In the genomic region with DNA sequence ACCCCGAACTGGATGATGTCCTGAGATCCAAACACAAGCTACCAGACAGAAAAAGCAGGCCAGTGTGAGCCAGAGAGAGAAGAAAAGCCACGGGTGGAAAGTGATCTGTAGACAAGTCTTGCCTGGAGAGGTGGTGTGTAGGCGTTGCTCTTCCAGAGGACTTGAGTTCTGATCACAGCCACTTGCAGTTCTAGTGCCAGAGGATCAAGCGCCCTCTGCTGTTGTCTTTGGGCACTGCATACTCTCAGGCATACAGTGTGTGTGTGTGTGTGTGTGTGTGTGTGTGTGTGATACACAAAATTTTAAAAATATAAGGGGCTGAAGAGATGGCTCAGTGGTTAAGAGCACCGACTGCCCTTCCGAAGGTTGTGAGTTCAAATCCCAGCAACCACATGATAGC, we compare ENCODE assay signal across 10 mouse cellular contexts. TPM values are rescaled to one million over a fixed set of nuclear protein-coding genes. Genes with fewer than 3 reads are reported as not detected.
A peak's percentile ranks its signal among the peaks of the same experiment; 100 is the strongest.
DNase-seq lines count a peak whose midpoint lies in the region; ATAC-seq and TF ChIP-seq lines count a peak whose summit lies in the region.
"Had no signal": no experiment of that assay in that cellular context is flagged by ENCODE, and none has a peak within 500 bp of the region (broad histone marks: within the 10 kb centered on the region; RNA-seq: fewer than 3 reads in every experiment).

No protein-coding gene starts in this region.

- no peak for DNase-seq in heart, postnatal 0 days (ENCODE audit: low spot score)
- no peak for DNase-seq in heart, adult 18-20 months
- peak; percentile 34 to 59 for DNase-seq in spleen, postnatal 10 days (ENCODE audit: low spot score in 2 of 2)
- DNase-seq in spleen, adult 18-20 months: no peak
- DNase-seq in forelimb bud, embryonic 11.5 days (ENCODE audit: low read depth, low spot score): peak; percentile 29
- peak; percentile 68 for DNase-seq in thymus, postnatal 4 days
- DNase-seq in right cerebral cortex, postnatal 10 days (ENCODE audit: low spot score in 2 of 2): no peak
- DNase-seq in adrenal gland, postnatal 25 days: no peak

- no peak for TF ChIP-seq EP300 in heart, postnatal 0 days (IDR thresholded peaks at IDR 0.05; ENCODE audit: low read depth)

- H3K4me3 ChIP-seq in heart, postnatal 0 days (ENCODE audit: low read depth, low read length): no peak overlapping the region

- peak; percentile 41 for TF ChIP-seq CTCF in heart, postnatal 0 days (IDR thresholded peaks at IDR 0.05; ENCODE audit: low read depth)

- H3K36me3 ChIP-seq in heart, postnatal 0 days (replicated peaks; ENCODE audit: control insufficient read depth, insufficient read depth, low read length): no peaks in the 10 kb centered on the region

- H3K4me2 ChIP-seq in heart, postnatal 0 days (ENCODE audit: low read depth, low read length): no peak overlapping the region

- no peak overlapping the region for H3K27ac ChIP-seq in heart, postnatal 0 days (ENCODE audit: low read depth)

- peaks cover 24% of the 10 kb centered on the region for H3K4me1 ChIP-seq in heart, postnatal 0 days (ENCODE audit: control insufficient read depth, insufficient read depth)

- H3K9me3 ChIP-seq in heart, postnatal 0 days (replicated peaks; ENCODE audit: control insufficient read depth, low read length): no peaks in the 10 kb centered on the region

- WGBS in heart, postnatal 0 days: 91% methylated on average over 6 of the region's 6 CpGs

- no peaks in the 10 kb centered on the region for H3K27me3 ChIP-seq in heart, postnatal 0 days (ENCODE audit: control insufficient read depth, insufficient read depth, low read length)

- ATAC-seq in heart, postnatal 0 days (ENCODE audit: insufficient read depth, low read depth): no peak

- no peak overlapping the region for H3K9ac ChIP-seq in heart, postnatal 0 days (replicated peaks; ENCODE audit: low read depth, low read length)

RNA-seq across cellular contexts. Expression of gene 1700016D06Rik, which starts 11.4 kb away (rescaled TPM):
- total RNA-seq in heart, postnatal 0 days (2014; rRNA removed; ENCODE audit: low replicate concordance): not detected in 2 replicates
- polyA plus RNA-seq in heart, postnatal 0 days (2015; fragmentation: Nextera tagmentation; extraction: Ambion mirVana): not detected in 2 replicates
- total RNA-seq in heart, adult 18-20 months (2021): not detected
- total RNA-seq in adrenal gland, postnatal 25 days (2021): not detected in 2 replicates
- polyA plus RNA-seq: heart, embryonic 14.5 days; limb, embryonic 14.5 days had no signal

RNA-seq across cellular contexts. Expression of gene Arhgef7, which starts 15.3 kb away (rescaled TPM):
- total RNA-seq in heart, postnatal 0 days (2014; rRNA removed; ENCODE audit: low replicate concordance): 77.1 TPM in 2 replicates
- polyA plus RNA-seq in heart, postnatal 0 days (2015; fragmentation: Nextera tagmentation; extraction: Ambion mirVana): 43.7 and 49.2 TPM in 2 replicates
- 100 to 1,000 TPM in 1 of 2 experiments, 10 to 100 TPM in 1; 96.3 to 113 TPM for total RNA-seq in heart, adult 18-20 months (2021)
- total RNA-seq in adrenal gland, postnatal 25 days (2021): 47.8 and 56.5 TPM in 2 replicates

Comparison
In these comparisons a context has a peak if more than half of its experiments do, and no peak if none do; other contexts are left out.
1. DNase-seq: peak in spleen, postnatal 10 days (2 of 2), forelimb bud, embryonic 11.5 days (single experiment) and thymus, postnatal 4 days (single experiment); none in heart, postnatal 0 days (single experiment), heart, adult 18-20 months (0 of 2), spleen, adult 18-20 months (0 of 2), right cerebral cortex, postnatal 10 days (0 of 2) and adrenal gland, postnatal 25 days (single experiment).